Mouse (Mus musculus) MEL-GATA-1-ER (cell line): ENCODE data around the gene Vps39.

Source experiments
- DNase-seq: peaks from one replicate; pipeline ENCODE4 v3.0.0-alpha.2; 2012; ENCODE audit warnings: low read depth; ENCODE audit errors: extremely low read depth

Gene Vps39

GRCm38 (mm10) chr2:120299866-120300265 lies 53.1 kb downstream of the Vps39 start:
- no peak for DNase-seq

- DNase-seq, result no peak
Measured at GRCm38 (mm10) chr2:120296160-120296559, 56.8 kb downstream of the Vps39 start.

GRCm38 (mm10) chr2:120291471-120292078 lies 61.4 kb downstream of the Vps39 start:
- no peak for DNase-seq

GRCm38 (mm10) chr2:120288995-120289394 lies 63.9 kb downstream of the Vps39 start, which contains the start of gene Pla2g4d:
Gene Pla2g4d (minus strand): TSS chr2:120289197.
- no peak for DNase-seq

- DNase-seq, result no peak
Measured at GRCm38 (mm10) chr2:120288401-120288800, 64.5 kb downstream of the Vps39 start.

- no peak for DNase-seq
Measured at GRCm38 (mm10) chr2:120285639-120286038, 67.3 kb downstream of the Vps39 start.

- no peak for DNase-seq
Measured at GRCm38 (mm10) chr2:120284705-120285104, 68.2 kb downstream of the Vps39 start.

- no peak for DNase-seq
Measured at GRCm38 (mm10) chr2:120284094-120284493, 68.8 kb downstream of the Vps39 start.

GRCm38 (mm10) chr2:120283550-120283949 lies 69.4 kb downstream of the Vps39 start:
- no peak for DNase-seq

GRCm38 (mm10) chr2:120281221-120281620 lies 71.7 kb downstream of the Vps39 start:
- DNase-seq, result no peak

GRCm38 (mm10) chr2:120279961-120280360 lies 73.0 kb downstream of the Vps39 start:
- DNase-seq, result peak; percentile 27

- DNase-seq, result no peak
Measured at GRCm38 (mm10) chr2:120276951-120277350, 76.0 kb downstream of the Vps39 start.

GRCm38 (mm10) chr2:120268635-120269034 lies 84.3 kb downstream of the Vps39 start:
- peak; percentile 19 for DNase-seq
